Mouse (Mus musculus) bone marrow macrophage, adult 2 months (primary cell): ENCODE data around the gene Per1.

Experiments
- CTCF ChIP-seq: IDR thresholded peaks from 2 replicates; pipeline ENCODE4 v1.5.1; 2012; ENCODE audit warnings: low read depth, mild to moderate bottlenecking, low read length, moderate library complexity
- POLR2A ChIP-seq: IDR thresholded peaks from 2 replicates; pipeline ENCODE4 v1.6.1; 2012; ENCODE audit warnings: mild to moderate bottlenecking, low read depth, low read length, borderline replicate concordance

DNA sequence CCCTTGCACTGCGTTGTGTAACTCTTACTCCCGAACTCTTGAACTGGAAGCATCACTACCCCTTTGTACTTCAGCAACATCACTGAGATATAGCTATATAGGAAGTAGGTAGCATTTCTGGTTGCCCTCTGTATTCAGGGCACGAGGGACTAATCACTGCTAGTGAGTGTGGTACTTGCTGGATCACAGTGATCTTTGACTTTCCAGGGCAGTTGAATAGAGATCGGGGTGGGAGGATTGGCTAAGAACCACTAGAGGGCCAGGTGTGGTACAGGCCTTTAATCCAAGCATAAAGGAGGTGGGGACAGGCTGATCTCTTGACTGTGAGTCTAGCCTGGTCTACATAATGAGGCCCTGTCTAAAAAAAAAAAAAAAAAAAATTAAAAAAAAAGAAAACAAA, 2.1 kb upstream of the Per1 start:
- no peak for TF ChIP-seq CTCF
- no peak for TF ChIP-seq POLR2A
